Mouse (Mus musculus) gastrocnemius, postnatal 25 days (tissue): ENCODE data around the gene Sfmbt2. TPM values are rescaled to one million over a fixed set of nuclear protein-coding genes. Genes with fewer than 3 reads are reported as not detected.

Experiments
- DNase-seq: peaks from one replicate; pipeline ENCODE4 v3.0.0; 2022
- microRNA-seq, 2 experiments: library from miRNA; unstranded; fragments of <30 nt; microRNA quantifications; one replicate each; pipeline ENCODE4 v1.2.0; 2021; ENCODE audit warnings: borderline replicate concordance in 2 of 2
- total RNA-seq, 2 experiments: library from RNA; stranded (reverse); gene quantifications; 1 replicate in 1 of 2; 2 replicates in 1 of 2; pipeline ENCODE4 v1.2.3; 2021

Gene Sfmbt2
- total RNA-seq, 2 experiments from 2014 or later, result 0.13 to 0.19 TPM

GRCm38 (mm10) chr2:10565491-10565890 lies 195.2 kb downstream of the Sfmbt2 start:
- no peak for DNase-seq

GRCm38 (mm10) chr2:10569392-10569791 lies 199.1 kb downstream of the Sfmbt2 start:
- no peak for DNase-seq

GRCm38 (mm10) chr2:10572311-10572710 lies 202.0 kb downstream of the Sfmbt2 start:
- no peak for DNase-seq

- no peak for DNase-seq
These were observed 205.8 kb downstream of the Sfmbt2 start for GRCm38 (mm10) chr2:10575962-10576740.

GRCm38 (mm10) chr2:10582673-10583072 lies 212.4 kb downstream of the Sfmbt2 start:
- no peak for DNase-seq

- DNase-seq, result no peak
These were observed 212.8 kb downstream of the Sfmbt2 start for GRCm38 (mm10) chr2:10583103-10583502.

GRCm38 (mm10) chr2:10591310-10591709 lies 221.0 kb downstream of the Sfmbt2 start:
- DNase-seq, result no peak

- no peak for DNase-seq
These were observed 245.2 kb downstream of the Sfmbt2 start for GRCm38 (mm10) chr2:10615500-10615899.

Small RNAs within 50 kb of the gene (microRNA-seq; reads per million reads assigned to microRNA genes)
- gene Gm22051 (0 reads per million in 2 experiments), gene Gm22072 (0 reads per million in 2 experiments), gene Gm22091 (0 reads per million in 2 experiments), gene Gm22166 (0 reads per million in 2 experiments), gene Gm22239 (0 reads per million in 2 experiments), gene Gm22626 (0 reads per million in 2 experiments), gene Gm22635 (0 reads per million in 2 experiments), gene Gm22677 (0 reads per million in 2 experiments), gene Gm22678 (0 reads per million in 2 experiments), gene Gm22775 (0 reads per million in 2 experiments), gene Gm22925 (0 reads per million in 2 experiments), gene Gm23108 (0 reads per million in 2 experiments), gene Gm23288 (0 reads per million in 2 experiments), gene Gm23542 (0 reads per million in 2 experiments), gene Gm23569 (0 reads per million in 2 experiments), gene Gm23571 (0 reads per million in 2 experiments), gene Gm23578 (0 reads per million in 2 experiments), gene Gm23651 (0 reads per million in 2 experiments), gene Gm23988 (0 reads per million in 2 experiments), gene Gm24028 (0 reads per million in 2 experiments), gene Gm24167 (0 reads per million in 2 experiments), gene Gm24315 (0 reads per million in 2 experiments), gene Gm24342 (0 reads per million in 2 experiments), gene Gm24488 (0 reads per million in 2 experiments), gene Gm24640 (0 reads per million in 2 experiments), gene Gm24673 (0 reads per million in 2 experiments), gene Gm24761 (0 reads per million in 2 experiments), gene Gm24806 (0 reads per million in 2 experiments), gene Gm25022 (0 reads per million in 2 experiments), gene Gm25158 (0 reads per million in 2 experiments), gene Gm25263 (0 to 0.74 reads per million in 2 experiments), gene Gm25285 (0 reads per million in 2 experiments), gene Gm25316 (0 reads per million in 2 experiments), gene Gm25451 (0 reads per million in 2 experiments), gene Gm25673 (0 reads per million in 2 experiments), gene Gm25680 (0 reads per million in 2 experiments), gene Gm25701 (0 reads per million in 2 experiments), gene Gm25753 (0 reads per million in 2 experiments), gene Gm25943 (0 reads per million in 2 experiments), gene Gm26060 (0 reads per million in 2 experiments), gene Gm26073 (0 reads per million in 2 experiments), gene Gm26092 (0 reads per million in 2 experiments), gene Gm26156 (0 reads per million in 2 experiments), gene Gm26229 (0 reads per million in 2 experiments), gene Gm26398 (0 reads per million in 2 experiments), gene Gm26426 (0 reads per million in 2 experiments), gene Gm26431 (0 reads per million in 2 experiments), gene Gm26491 (0 reads per million in 2 experiments), gene Mir297a-2 (0 reads per million in 2 experiments), gene Mir297a-3 (0 reads per million in 2 experiments), gene Mir297a-4 (0 reads per million in 2 experiments), gene Mir297b (0 reads per million in 2 experiments), gene Mir297c (0 reads per million in 2 experiments), gene Mir466 (0 reads per million in 2 experiments), gene Mir466b-1 (0 reads per million in 2 experiments), gene Mir466b-2 (0 reads per million in 2 experiments), gene Mir466b-3 (0 reads per million in 2 experiments), gene Mir466b-4 (0 reads per million in 2 experiments), gene Mir466b-5 (0 reads per million in 2 experiments), gene Mir466b-6 (0 reads per million in 2 experiments), gene Mir466b-7 (0 reads per million in 2 experiments), gene Mir466b-8 (0 reads per million in 2 experiments), gene Mir466c-1 (0 reads per million in 2 experiments), gene Mir466c-2 (0 reads per million in 2 experiments), gene Mir466d (0 reads per million in 2 experiments), gene Mir466e (0 reads per million in 2 experiments), gene Mir466f-1 (0 reads per million in 2 experiments), gene Mir466f-2 (0 reads per million in 2 experiments), gene Mir466f-3 (0 reads per million in 2 experiments), gene Mir466g (0 reads per million in 2 experiments), gene Mir466h (0 to 0.74 reads per million in 2 experiments), gene Mir466l (0 reads per million in 2 experiments), gene Mir466m (0 reads per million in 2 experiments), gene Mir466n (1.9 to 2.9 reads per million in 2 experiments), gene Mir466o (0 reads per million in 2 experiments), gene Mir466p (0 reads per million in 2 experiments), gene Mir467a-1 (0 reads per million in 2 experiments), gene Mir467a-10 (0 reads per million in 2 experiments), gene Mir467a-2 (0 reads per million in 2 experiments), gene Mir467a-3 (0 reads per million in 2 experiments), gene Mir467a-4 (0 reads per million in 2 experiments), gene Mir467a-5 (0 reads per million in 2 experiments), gene Mir467a-6 (0 reads per million in 2 experiments), gene Mir467a-7 (0 reads per million in 2 experiments), gene Mir467a-8 (0 reads per million in 2 experiments), gene Mir467a-9 (0 reads per million in 2 experiments), gene Mir467b (0 reads per million in 2 experiments), gene Mir467c (38.6 to 42.0 reads per million in 2 experiments), gene Mir467d (226 to 318 reads per million in 2 experiments), gene Mir467e (285 to 353 reads per million in 2 experiments), gene Mir669a-1 (0 reads per million in 2 experiments), gene Mir669a-10 (0 reads per million in 2 experiments), gene Mir669a-11 (0 reads per million in 2 experiments), gene Mir669a-12 (0 reads per million in 2 experiments), gene Mir669a-2 (0 reads per million in 2 experiments), gene Mir669a-3 (0 reads per million in 2 experiments), gene Mir669a-4 (0 reads per million in 2 experiments), gene Mir669a-5 (0 reads per million in 2 experiments), gene Mir669a-6 (0 reads per million in 2 experiments), gene Mir669a-7 (0 reads per million in 2 experiments), gene Mir669a-8 (0 reads per million in 2 experiments), gene Mir669a-9 (0 reads per million in 2 experiments), gene Mir669b (0 reads per million in 2 experiments), gene Mir669c (28.6 to 46.4 reads per million in 2 experiments), gene Mir669d (0 reads per million in 2 experiments), gene Mir669d-2 (0 reads per million in 2 experiments), gene Mir669e (3.4 to 8.1 reads per million in 2 experiments), gene Mir669f (0 reads per million in 2 experiments), gene Mir669g (0 reads per million in 2 experiments), gene Mir669h (0.79 to 2.2 reads per million in 2 experiments), gene Mir669i (0 reads per million in 2 experiments), gene Mir669j (0 reads per million in 2 experiments), gene Mir669k (0 reads per million in 2 experiments), gene Mir669l (13.0 to 26.5 reads per million in 2 experiments), gene Mir669m-1 (0 reads per million in 2 experiments), gene Mir669m-2 (0 reads per million in 2 experiments), gene Mir669o (53.7 to 77.4 reads per million in 2 experiments), gene Mir669p-1 (0 reads per million in 2 experiments), gene Mir669p-2 (0 reads per million in 2 experiments)

Other genes with a start within 250 kb of the Sfmbt2 start
- under 1 TPM; 0.36 to 0.67 TPM for gene Itih2, start 239.1 kb upstream of the Sfmbt2 start, total RNA-seq
- gene Itih5, start 216.9 kb upstream of the Sfmbt2 start, total RNA-seq, result 10 to 100 TPM; 16.3 to 17.4 TPM